Mouse (Mus musculus) hindbrain, postnatal 0 days (tissue): ENCODE data around the gene Tmem217. TPM values are rescaled to one million over a fixed set of nuclear protein-coding genes. Genes with fewer than 3 reads are reported as not detected.

Experiments used
- ATAC-seq: fragments of 200-750 bp; cut with Nextera tagmentation; 2 replicates; pipeline ENCODE4 v1.8.0; 2017; ENCODE audit warnings: mild to moderate bottlenecking, moderate TSS enrichment, moderate library complexity
- DNase-seq: peaks from one replicate; pipeline ENCODE4 v3.0.0-alpha.2; 2015; ENCODE audit warnings: low spot score
- H3K27ac ChIP-seq: fragments of 300-500 bp; sonication (generic); 2 replicates; pipeline ENCODE4 v1.5.1; 2014; ENCODE audit warnings: mild to moderate bottlenecking
- H3K27me3 ChIP-seq: fragments of 300-500 bp; sonication (generic); 2 replicates; pipeline ENCODE4 v1.6.1; 2014; ENCODE audit warnings: low read length, mixed read lengths; ENCODE audit not compliant: insufficient read depth
- H3K36me3 ChIP-seq: fragments of 300-500 bp; sonication (generic); 2 replicates; pipeline ENCODE4 v1.6.1; 2014; ENCODE audit warnings: low read length, mixed read lengths; ENCODE audit not compliant: insufficient read depth
- H3K4me1 ChIP-seq: fragments of 300-500 bp; sonication (generic); 2 replicates; pipeline ENCODE4 v1.6.1; 2014; ENCODE audit warnings: antibody characterized with exemption, low read length, mixed read lengths; ENCODE audit not compliant: insufficient read depth
- H3K4me2 ChIP-seq: fragments of 300-500 bp; sonication (generic); 2 replicates; pipeline ENCODE4 v1.6.1; 2014; ENCODE audit warnings: low read depth, mild to moderate bottlenecking, low read length, moderate library complexity, mixed read lengths
- H3K4me3 ChIP-seq: fragments of 300-500 bp; sonication (generic); 2 replicates; pipeline ENCODE4 v1.5.1; 2014; ENCODE audit warnings: low read length
- H3K9ac ChIP-seq: fragments of 300-500 bp; sonication (generic); replicated peaks from 2 replicates; pipeline ENCODE4 v1.6.1; 2014; ENCODE audit warnings: mild to moderate bottlenecking, low read length, moderate library complexity, mixed read lengths
- H3K9me3 ChIP-seq: fragments of 300-500 bp; sonication (generic); 2 replicates; pipeline ENCODE4 v1.6.1; 2016; ENCODE audit warnings: low read length, mixed read lengths
- CTCF ChIP-seq: IDR thresholded peaks from 2 replicates; pipeline ENCODE4 v1.5.1; 2016; ENCODE audit warnings: antibody characterized with exemption, control low read depth, low read depth
- WGBS: fragments of 180-500 bp; shearing (Covaris S2); extraction: QIAGEN DNeasy Blood & Tissue Kit; methylation state at CpG from one replicate; pipeline ENCODE4 v1.1.7; 2014; 5-methylcytosine and 5-hydroxymethylcytosine counted together
- microRNA-seq, 2 experiments: library from miRNA; unstranded; fragments of <30 nt; microRNA quantifications; one replicate each; pipeline ENCODE4; 2016
- polyA plus RNA-seq: library from polyadenylated mRNA; unstranded; fragments of >200 nt; fragmentation: Nextera tagmentation; extraction: Ambion mirVana; gene quantifications from 2 replicates; pipeline ENCODE4 v1.2.1, GENCODE M21; 2015
- total RNA-seq: library from RNA; depleted of rRNA; stranded (reverse); fragments of >200 nt; gene quantifications from 2 replicates; pipeline ENCODE4 v1.2.3, GENCODE M21; 2014; rRNA removed

Gene Tmem217
- total and polyA plus RNA-seq, 2 experiments from 2014 or later = 0.90 TPM; not detected in 1

DNA sequence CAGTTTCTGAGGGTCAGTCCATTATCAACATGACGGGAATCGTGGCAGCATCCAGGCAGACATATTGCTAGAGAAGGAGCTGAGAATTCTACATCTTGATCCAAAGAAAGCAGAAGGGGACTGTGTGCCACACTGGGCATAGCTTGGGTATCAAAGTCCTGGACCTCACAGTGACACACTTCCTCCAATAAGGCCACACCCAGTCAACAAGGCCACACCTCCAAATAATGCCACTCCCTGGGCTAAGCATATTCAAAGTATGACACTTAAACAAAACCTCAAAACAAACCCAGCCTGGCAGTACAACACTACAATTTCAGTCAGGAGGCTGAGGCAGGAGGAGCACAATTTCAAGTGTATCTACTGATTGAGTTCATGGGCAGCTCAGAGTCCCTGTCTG is 68.9 kb downstream of the Tmem217 start:
- WGBS = 91% methylated on average over 2 of the region's 2 CpGs
- no peak overlapping the region for H3K9ac ChIP-seq
- H3K27ac ChIP-seq = no peak overlapping the region
- H3K9me3 ChIP-seq = no peaks in the 10 kb centered on the region
- no peaks in the 10 kb centered on the region for H3K27me3 ChIP-seq
- H3K36me3 ChIP-seq = no peaks in the 10 kb centered on the region
- DNase-seq (no peak), ATAC-seq (no peak)
- no peak overlapping the region for H3K4me3 ChIP-seq
- TF ChIP-seq CTCF = no peak
- H3K4me2 ChIP-seq = no peak overlapping the region
- no peaks in the 10 kb centered on the region for H3K4me1 ChIP-seq

DNA sequence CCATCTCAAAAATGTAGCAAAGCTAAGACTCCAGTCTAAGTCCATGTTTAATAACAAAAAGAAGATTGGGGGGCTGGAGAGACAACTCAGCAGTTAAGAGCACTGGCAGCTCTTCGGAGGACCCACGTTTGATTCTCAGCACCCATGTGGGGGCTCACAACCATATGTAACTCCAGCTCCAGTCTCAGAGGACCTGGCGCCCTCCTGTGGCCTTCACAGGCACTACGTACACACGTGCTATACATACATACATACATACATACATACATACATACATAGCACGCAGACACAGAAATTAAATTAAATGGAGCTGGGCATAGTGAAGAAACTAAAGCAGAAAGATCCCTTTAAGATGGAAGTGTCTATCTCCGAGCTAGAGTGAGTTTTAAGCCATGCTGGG is 69.6 kb downstream of the Tmem217 start:
- Histone ChIP-seq H3K4me1 (no peaks in the 10 kb centered on the region), H3K9me3 (no peaks in the 10 kb centered on the region), H3K27me3 (no peaks in the 10 kb centered on the region), H3K27ac (no peak overlapping the region), H3K9ac (no peak overlapping the region), H3K4me2 (no peak overlapping the region), H3K36me3 (no peaks in the 10 kb centered on the region), H3K4me3 (no peak overlapping the region)
- TF ChIP-seq CTCF = no peak
- no peak for ATAC-seq
- WGBS = 92% methylated on average over 7 of the region's 7 CpGs
- DNase-seq = no peak

DNA sequence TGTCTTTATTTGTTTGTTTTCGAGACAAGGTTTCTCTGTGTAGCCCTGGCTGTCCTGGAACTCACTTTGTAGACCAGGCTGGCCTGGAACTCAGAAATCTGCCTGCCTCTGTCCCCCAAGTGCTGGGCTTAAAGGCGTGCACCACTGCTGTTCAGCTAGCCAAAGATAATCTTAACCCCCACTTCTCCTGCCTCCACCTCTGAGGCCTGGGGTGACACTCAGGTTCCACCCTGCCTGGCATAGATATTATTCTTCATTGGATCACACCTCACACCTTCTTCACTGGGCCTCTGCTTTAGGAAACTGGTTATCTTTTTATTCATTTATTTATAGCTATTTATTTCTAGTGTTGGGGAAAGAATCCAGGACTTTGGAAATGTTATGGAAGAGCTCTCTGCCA is 71.9 kb downstream of the Tmem217 start:
- Histone ChIP-seq H3K36me3 (no peaks in the 10 kb centered on the region), H3K4me1 (no peaks in the 10 kb centered on the region), H3K9me3 (no peaks in the 10 kb centered on the region), H3K27ac (no peak overlapping the region), H3K4me2 (no peak overlapping the region), H3K27me3 (no peaks in the 10 kb centered on the region), H3K9ac (no peak overlapping the region), H3K4me3 (no peak overlapping the region)
- DNase-seq (no peak), ATAC-seq (no peak)
- no peak for TF ChIP-seq CTCF
- WGBS = 93% methylated on average over 2 of the region's 2 CpGs

DNA sequence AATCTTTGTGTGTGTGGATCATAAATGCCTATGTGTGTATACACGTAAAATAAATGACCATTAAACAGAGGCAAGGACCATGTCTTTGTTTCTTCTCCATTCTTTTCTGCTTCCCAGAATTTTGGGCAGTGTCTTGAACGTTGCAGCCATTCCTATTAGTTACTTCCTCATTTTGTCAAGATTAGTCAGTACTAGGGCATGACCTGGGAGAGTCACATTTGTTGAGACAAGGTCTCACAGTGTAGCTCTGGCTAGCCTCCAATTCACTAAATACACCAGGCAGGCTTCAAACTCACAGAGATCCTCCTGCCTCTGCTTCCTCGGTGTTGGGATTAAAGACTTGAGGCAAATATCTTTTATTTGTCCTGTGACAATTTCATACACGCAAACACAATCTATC is 73.9 kb downstream of the Tmem217 start:
- Histone ChIP-seq H3K9ac (no peak overlapping the region), H3K4me2 (no peak overlapping the region), H3K4me3 (no peak overlapping the region), H3K36me3 (no peaks in the 10 kb centered on the region), H3K9me3 (no peaks in the 10 kb centered on the region), H3K27ac (no peak overlapping the region), H3K27me3 (no peaks in the 10 kb centered on the region), H3K4me1 (no peaks in the 10 kb centered on the region)
- DNase-seq = no peak
- no peak for ATAC-seq
- WGBS = 92% methylated on average over 4 of the region's 4 CpGs
- no peak for TF ChIP-seq CTCF

DNA sequence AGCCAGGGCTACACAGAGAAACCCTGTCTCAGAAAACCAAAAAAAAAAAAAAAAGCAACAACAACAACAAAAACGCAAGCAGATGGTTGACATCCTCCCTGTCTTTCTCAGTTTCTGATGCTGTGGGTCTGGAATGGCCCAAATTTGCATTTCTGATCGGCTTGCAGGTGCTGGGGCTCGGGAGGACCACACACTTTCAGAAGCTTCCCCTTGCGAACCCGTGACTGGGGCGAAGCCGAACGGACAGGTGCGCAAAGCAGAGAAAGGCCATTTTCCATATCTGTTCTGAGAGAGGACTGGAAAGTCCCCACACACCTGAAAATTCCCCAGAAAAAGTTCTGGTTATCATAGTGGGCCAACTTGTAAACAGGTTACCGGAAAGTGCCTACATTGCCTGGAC is 74.8 kb downstream of the Tmem217 start:
- no peak overlapping the region for H3K9ac ChIP-seq
- H3K4me2 ChIP-seq = no peak overlapping the region
- H3K36me3 ChIP-seq = no peaks in the 10 kb centered on the region
- ATAC-seq (no peak), DNase-seq (no peak)
- H3K9me3 ChIP-seq = no peaks in the 10 kb centered on the region
- no peak overlapping the region for H3K4me3 ChIP-seq
- no peaks in the 10 kb centered on the region for H3K27me3 ChIP-seq
- WGBS = 88% methylated on average over 10 of the region's 10 CpGs
- H3K27ac ChIP-seq = no peak overlapping the region
- no peak for TF ChIP-seq CTCF
- no peaks in the 10 kb centered on the region for H3K4me1 ChIP-seq

DNA sequence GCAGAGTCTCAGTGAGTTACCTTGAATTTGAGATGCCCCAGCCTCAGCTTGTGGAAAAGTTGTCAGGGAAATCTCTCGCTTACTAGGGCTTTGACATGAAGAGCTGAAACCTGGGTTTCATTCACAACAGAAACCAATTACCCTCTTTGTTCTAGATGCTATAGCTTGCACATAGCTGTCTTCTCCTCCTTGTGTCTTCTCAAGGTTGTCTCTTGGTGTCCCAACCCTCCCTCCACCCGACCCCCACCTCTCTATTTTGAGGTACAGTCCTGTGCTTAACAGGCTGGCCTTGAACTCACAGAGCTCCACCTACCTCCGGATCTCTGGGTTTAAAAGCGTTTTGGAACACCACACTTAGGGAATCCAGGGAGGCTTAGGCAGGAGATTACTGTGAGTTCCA is 75.7 kb downstream of the Tmem217 start:
- H3K9me3 ChIP-seq = no peaks in the 10 kb centered on the region
- DNase-seq = no peak
- TF ChIP-seq CTCF = no peak
- H3K27me3 ChIP-seq = no peaks in the 10 kb centered on the region
- no peak for ATAC-seq
- no peak overlapping the region for H3K4me3 ChIP-seq
- H3K4me1 ChIP-seq = no peaks in the 10 kb centered on the region
- WGBS = 79% methylated on average over 4 of the region's 4 CpGs
- H3K27ac ChIP-seq = no peak overlapping the region
- H3K4me2 ChIP-seq = no peak overlapping the region
- H3K9ac ChIP-seq = no peak overlapping the region
- H3K36me3 ChIP-seq = no peaks in the 10 kb centered on the region

Small RNAs within 50 kb of the gene (microRNA-seq; reads per million reads assigned to microRNA genes)
- gene Mir7667 = 0 to 0.18 reads per million in 2 experiments

Other genes starting within 250 kb of the Tmem217 start
- gene Pi16, start 234.7 kb downstream of the Tmem217 start, total RNA-seq = 2.3 and 2.8 TPM in 2 replicates
- 1.7 and 2.3 TPM in 2 replicates for gene Pi16, start 234.7 kb downstream of the Tmem217 start, polyA plus RNA-seq
- 622 and 633 TPM in 2 replicates for gene Mtch1, start 204.5 kb downstream of the Tmem217 start, total RNA-seq
- 464 and 500 TPM in 2 replicates for gene Mtch1, start 204.5 kb downstream of the Tmem217 start, polyA plus RNA-seq
- 14.7 and 19.1 TPM in 2 replicates for gene Fgd2, start 191.5 kb downstream of the Tmem217 start, total RNA-seq
- 10.3 and 10.9 TPM in 2 replicates for gene Fgd2, start 191.5 kb downstream of the Tmem217 start, polyA plus RNA-seq
- 15.4 and 18.9 TPM in 2 replicates for gene Pim1, start 61.6 kb downstream of the Tmem217 start, total RNA-seq
- gene Pim1, start 61.6 kb downstream of the Tmem217 start, polyA plus RNA-seq = 14.6 and 16.8 TPM in 2 replicates
- not detected in 2 replicates for gene Gm17657, start 2.7 kb downstream of the Tmem217 start, total RNA-seq
- gene Gm17657, start 2.7 kb downstream of the Tmem217 start, polyA plus RNA-seq = not detected in 2 replicates
- gene Tbc1d22b, start 2.6 kb downstream of the Tmem217 start, total RNA-seq = 39.4 and 40.4 TPM in 2 replicates
- 21.3 and 26.4 TPM in 2 replicates for gene Tbc1d22b, start 2.6 kb downstream of the Tmem217 start, polyA plus RNA-seq
- gene Rnf8, start 62.4 kb upstream of the Tmem217 start, total RNA-seq = 22.2 and 29.4 TPM in 2 replicates
- gene Rnf8, start 62.4 kb upstream of the Tmem217 start, polyA plus RNA-seq = 71.3 and 73.8 TPM in 2 replicates
- gene Gm28043, start 62.5 kb upstream of the Tmem217 start, total RNA-seq = 2.6 and 5.0 TPM in 2 replicates
- gene Gm28043, start 62.5 kb upstream of the Tmem217 start, polyA plus RNA-seq = 1.2 and 1.9 TPM in 2 replicates
- 69.1 and 71.5 TPM in 2 replicates for gene Cmtr1, start 108.2 kb upstream of the Tmem217 start, total RNA-seq
- 106 and 116 TPM in 2 replicates for gene Cmtr1, start 108.2 kb upstream of the Tmem217 start, polyA plus RNA-seq
- gene Ccdc167, start 164.7 kb upstream of the Tmem217 start, total RNA-seq = 9.7 and 14.4 TPM in 2 replicates
- gene Ccdc167, start 164.7 kb upstream of the Tmem217 start, polyA plus RNA-seq = 9.8 and 11.3 TPM in 2 replicates